Mouse (Mus musculus) left cerebral cortex, postnatal 14 days (tissue): ENCODE data around the gene Rfx7. TPM values are rescaled to one million over a fixed set of nuclear protein-coding genes. Genes with fewer than 3 reads are reported as not detected.
A peak's percentile ranks its signal among the peaks of the same experiment; 100 is the strongest.

Experiments
- DNase-seq, 2 experiments: peaks; one replicate each; pipeline ENCODE4 v3.0.0; 2021 to 2022; ENCODE audit warnings: low spot score in 2 of 2, mixed read lengths in 1 of 2
- intact Hi-C: fragments of 180-260 bp; cut with DNase I; formaldehyde crosslinking; loops from one replicate; pipeline ENCODE4 v1.15.1; 2025
- long read RNA-seq, 2 experiments: library from polyadenylated mRNA; stranded (forward); transcript quantifications; one replicate each; pipeline ENCODE4 v2.0.0; 2021
- total RNA-seq, 2 experiments: library from RNA; stranded (reverse); gene quantifications; 2 replicates each; pipeline ENCODE4 v1.2.3; 2021

The Rfx7 gene
- total RNA-seq, result 10 to 100 TPM; 28.6 to 29.5 TPM
- long read RNA-seq, experiment 1, full-length matches to known transcripts, result 4 of 5 reads
- long read RNA-seq, experiment 1, partial matches to known transcripts, result 0 of 5 reads
- long read RNA-seq, experiment 1, other reads (novel, unspliced or antisense), result 1 of 5 reads
- long read RNA-seq, experiment 2, partial matches to known transcripts, result 0 of 5 reads
- long read RNA-seq, experiment 2, other reads (novel, unspliced or antisense), result 3 of 5 reads

GRCm38 (mm10) chr9:72531996-72532380 lies at the start of gene Rfx7:
Gene Rfx7, plus strand, starts transcription at chr9:72532240.
- peak; percentile 71 to 82 for DNase-seq
- intact Hi-C loops, result loop anchor here (5.0 kb wide), 3 partner anchors 40 to 130 kb away; partner anchors contain the start of genes Nedd4 and Tex9

- intact Hi-C loops, result no loop called here
- no peak for DNase-seq
Observed at GRCm38 (mm10) chr9:72488523-72488922, 43.5 kb upstream of the Rfx7 start.

- intact Hi-C loops, result no loop called here
- DNase-seq, result no peak
Observed at GRCm38 (mm10) chr9:72489131-72489530, 42.9 kb upstream of the Rfx7 start.

- intact Hi-C loops, result loop anchor here (5.0 kb wide), 1 partner anchor 41 kb away; the partner anchor contains the start of gene Rfx7
- DNase-seq, result peak; percentile 85 to 86
Observed at GRCm38 (mm10) chr9:72491559-72492193, 40.4 kb upstream of the Rfx7 start.

GRCm38 (mm10) chr9:72492194-72492565 lies 39.9 kb upstream of the Rfx7 start, which contains the start of gene Tex9:
Gene Tex9, minus strand, starts transcription at chr9:72492212.
- DNase-seq, result peak; percentile 3 to 14
- intact Hi-C loops, result loop anchor here (5.0 kb wide), 1 partner anchor 40 kb away; the partner anchor contains the start of gene Rfx7

GRCm38 (mm10) chr9:72493465-72493864 lies 38.6 kb upstream of the Rfx7 start:
- intact Hi-C loops, result loop anchor here (5.0 kb wide), 1 partner anchor 39 kb away; the partner anchor contains the start of gene Rfx7

GRCm38 (mm10) chr9:72493984-72494685 lies 37.9 kb upstream of the Rfx7 start:
- no peak for DNase-seq
- intact Hi-C loops, result loop anchor here (5.0 kb wide), 1 partner anchor 38 kb away; the partner anchor contains the start of gene Rfx7

More at GRCm38 (mm10) chr9:72493465-72493864, 38.6 kb upstream of the Rfx7 start:
- DNase-seq, result no peak

- intact Hi-C loops, result no loop called here
- DNase-seq, result no peak
Observed at GRCm38 (mm10) chr9:72496691-72497090, 35.3 kb upstream of the Rfx7 start.

GRCm38 (mm10) chr9:72497171-72497570 lies 34.9 kb upstream of the Rfx7 start:
- intact Hi-C loops, result no loop called here
- no peak for DNase-seq

- intact Hi-C loops, result no loop called here
- no peak for DNase-seq
Observed at GRCm38 (mm10) chr9:72512229-72512981, 19.6 kb upstream of the Rfx7 start.

GRCm38 (mm10) chr9:72515366-72515765 lies 16.7 kb upstream of the Rfx7 start:
- intact Hi-C loops, result no loop called here

GRCm38 (mm10) chr9:72519246-72519645 lies 12.8 kb upstream of the Rfx7 start:
- intact Hi-C loops, result no loop called here
- no peak for DNase-seq

More at GRCm38 (mm10) chr9:72515366-72515765, 16.7 kb upstream of the Rfx7 start:
- no peak for DNase-seq

GRCm38 (mm10) chr9:72520849-72521248 lies 11.2 kb upstream of the Rfx7 start:
- intact Hi-C loops, result no loop called here

GRCm38 (mm10) chr9:72526091-72526490 lies 5.9 kb upstream of the Rfx7 start:
- intact Hi-C loops, result no loop called here
- DNase-seq, result no peak

More at GRCm38 (mm10) chr9:72520849-72521248, 11.2 kb upstream of the Rfx7 start:
- peak in 1 of 2 experiments; percentile 23 for DNase-seq

- peak; percentile 88 to 92 for DNase-seq
- intact Hi-C loops, result loop anchor here (5.0 kb wide), 3 partner anchors 38 to 132 kb away; partner anchors contain the start of genes Nedd4 and Tex9
Observed at GRCm38 (mm10) chr9:72530237-72530636, 1.8 kb upstream of the Rfx7 start.

GRCm38 (mm10) chr9:72530824-72531223 lies 1.2 kb upstream of the Rfx7 start:
- peak in 1 of 2 experiments; percentile 14 for DNase-seq

GRCm38 (mm10) chr9:72531291-72531995 lies 597 bp upstream of the Rfx7 start:
- peak; percentile 85 to 91 for DNase-seq
- intact Hi-C loops, result loop anchor here (5.0 kb wide), 3 partner anchors 39 to 131 kb away; partner anchors contain the start of genes Nedd4 and Tex9

More at GRCm38 (mm10) chr9:72530824-72531223, 1.2 kb upstream of the Rfx7 start:
- intact Hi-C loops, result loop anchor here (5.0 kb wide), 3 partner anchors 39 to 131 kb away; partner anchors contain the start of genes Nedd4 and Tex9
